Mouse (Mus musculus): Measurements from ENCODE around the gene Ppp1r26. TPM values are rescaled to one million over a fixed set of nuclear protein-coding genes. Genes with fewer than 3 reads are reported as not detected.

Gene Ppp1r26
- polyA plus RNA-seq, 1 experiment from 2014 or later, result 15.5 TPM

GRCm38 (mm10) chr2:28496671-28497070 is 50.1 kb downstream of the Ppp1r26 start, which contains the start of gene Gbgt1:
TSS of gene Gbgt1 (plus strand) at chr2:28496891.
- WGBS, result 83% methylated on average over 5 of the region's 5 CpGs
- no peaks in the 10 kb centered on the region for H3K4me1 ChIP-seq (ENCODE audit: control insufficient read depth, insufficient read depth, low read length)
- H3K36me3 ChIP-seq (ENCODE audit: control insufficient read depth, insufficient read depth, low read length), result no peaks in the 10 kb centered on the region
- no peak within 1 kb of the TSS for H3K4me2 ChIP-seq (ENCODE audit: low read length)
- H3K27ac ChIP-seq (replicated peaks; ENCODE audit: low read depth, low read length), result no peak within 1 kb of the TSS
- no peak for DNase-seq
- H3K9me3 ChIP-seq (ENCODE audit: control insufficient read depth, low read length), result no peaks in the 10 kb centered on the region
- no peak within 1 kb of the TSS for H3K9ac ChIP-seq (replicated peaks; ENCODE audit: low read length)
- no peaks in the 10 kb centered on the region for H3K27me3 ChIP-seq (ENCODE audit: control insufficient read depth, insufficient read depth, low read length)
- H3K4me3 ChIP-seq (replicated peaks; ENCODE audit: low read depth, low read length), result no peak within 1 kb of the TSS
- no peak for ATAC-seq (ENCODE audit: low FRiP score, low TSS enrichment)

GRCm38 (mm10) chr2:28497561-28497960 is 51.0 kb downstream of the Ppp1r26 start:
- H3K27me3 ChIP-seq (ENCODE audit: control insufficient read depth, insufficient read depth, low read length), result no peaks in the 10 kb centered on the region
- no peak for ATAC-seq (ENCODE audit: low FRiP score, low TSS enrichment)
- H3K4me1 ChIP-seq (ENCODE audit: control insufficient read depth, insufficient read depth, low read length), result no peaks in the 10 kb centered on the region
- H3K36me3 ChIP-seq (ENCODE audit: control insufficient read depth, insufficient read depth, low read length), result no peaks in the 10 kb centered on the region
- H3K9me3 ChIP-seq (ENCODE audit: control insufficient read depth, low read length), result no peaks in the 10 kb centered on the region
- no peak overlapping the region for H3K4me2 ChIP-seq (ENCODE audit: low read length)
- no peak for DNase-seq
- WGBS, result 83% methylated on average over 5 of the region's 5 CpGs
- H3K27ac ChIP-seq (replicated peaks; ENCODE audit: low read depth, low read length), result no peak overlapping the region
- no peak overlapping the region for H3K9ac ChIP-seq (replicated peaks; ENCODE audit: low read length)
- H3K4me3 ChIP-seq (replicated peaks; ENCODE audit: low read depth, low read length), result no peak overlapping the region

GRCm38 (mm10) chr2:28498431-28498830 is 51.8 kb downstream of the Ppp1r26 start:
- no peak overlapping the region for H3K9ac ChIP-seq (replicated peaks; ENCODE audit: low read length)
- H3K4me2 ChIP-seq (ENCODE audit: low read length), result no peak overlapping the region
- H3K36me3 ChIP-seq (ENCODE audit: control insufficient read depth, insufficient read depth, low read length), result no peaks in the 10 kb centered on the region
- no peaks in the 10 kb centered on the region for H3K27me3 ChIP-seq (ENCODE audit: control insufficient read depth, insufficient read depth, low read length)
- no peaks in the 10 kb centered on the region for H3K9me3 ChIP-seq (ENCODE audit: control insufficient read depth, low read length)
- no peak overlapping the region for H3K4me3 ChIP-seq (replicated peaks; ENCODE audit: low read depth, low read length)
- DNase-seq (no peak), ATAC-seq (ENCODE audit: low FRiP score, low TSS enrichment) (no peak)
- H3K27ac ChIP-seq (replicated peaks; ENCODE audit: low read depth, low read length), result no peak overlapping the region
- 88% methylated on average over 4 of the region's 4 CpGs for WGBS
- H3K4me1 ChIP-seq (ENCODE audit: control insufficient read depth, insufficient read depth, low read length), result no peaks in the 10 kb centered on the region

GRCm38 (mm10) chr2:28502987-28503386 is 56.4 kb downstream of the Ppp1r26 start:
- no peak overlapping the region for H3K9ac ChIP-seq (replicated peaks; ENCODE audit: low read length)
- H3K36me3 ChIP-seq (ENCODE audit: control insufficient read depth, insufficient read depth, low read length), result no peaks in the 10 kb centered on the region
- H3K4me3 ChIP-seq (replicated peaks; ENCODE audit: low read depth, low read length), result no peak overlapping the region
- no peaks in the 10 kb centered on the region for H3K4me1 ChIP-seq (ENCODE audit: control insufficient read depth, insufficient read depth, low read length)
- H3K27ac ChIP-seq (replicated peaks; ENCODE audit: low read depth, low read length), result no peak overlapping the region
- WGBS, result 89% methylated on average over 10 of the region's 10 CpGs
- DNase-seq (no peak), ATAC-seq (ENCODE audit: low FRiP score, low TSS enrichment) (no peak)
- no peak overlapping the region for H3K4me2 ChIP-seq (ENCODE audit: low read length)
- no peaks in the 10 kb centered on the region for H3K27me3 ChIP-seq (ENCODE audit: control insufficient read depth, insufficient read depth, low read length)
- no peaks in the 10 kb centered on the region for H3K9me3 ChIP-seq (ENCODE audit: control insufficient read depth, low read length)

- no peak overlapping the region for H3K9ac ChIP-seq (replicated peaks; ENCODE audit: low read length)
- ATAC-seq (ENCODE audit: low FRiP score, low TSS enrichment), result no peak
- H3K27me3 ChIP-seq (ENCODE audit: control insufficient read depth, insufficient read depth, low read length), result no peaks in the 10 kb centered on the region
- no peak for DNase-seq
- WGBS, result 92% methylated on average over 13 of the region's 13 CpGs
- H3K4me2 ChIP-seq (ENCODE audit: low read length), result no peak overlapping the region
- no peak overlapping the region for H3K27ac ChIP-seq (replicated peaks; ENCODE audit: low read depth, low read length)
- H3K36me3 ChIP-seq (ENCODE audit: control insufficient read depth, insufficient read depth, low read length), result no peaks in the 10 kb centered on the region
- H3K9me3 ChIP-seq (ENCODE audit: control insufficient read depth, low read length), result no peaks in the 10 kb centered on the region
- no peak overlapping the region for H3K4me3 ChIP-seq (replicated peaks; ENCODE audit: low read depth, low read length)
- no peaks in the 10 kb centered on the region for H3K4me1 ChIP-seq (ENCODE audit: control insufficient read depth, insufficient read depth, low read length)
Observed at GRCm38 (mm10) chr2:28504676-28505075, 58.1 kb downstream of the Ppp1r26 start.

Other genes starting within 250 kb of the Ppp1r26 start
- 1.4 and 2.6 TPM in 2 replicates for gene 1700007K13Rik, start 19.5 kb downstream of the Ppp1r26 start, polyA plus RNA-seq (2014; fragmentation: Nextera tagmentation; extraction: Ambion mirVana)
- gene Mrps2, start 21.3 kb downstream of the Ppp1r26 start, polyA plus RNA-seq (2014; fragmentation: Nextera tagmentation; extraction: Ambion mirVana), result 47.0 and 51.2 TPM in 2 replicates
- gene Gbgt1, start 50.1 kb downstream of the Ppp1r26 start, polyA plus RNA-seq (2014; fragmentation: Nextera tagmentation; extraction: Ambion mirVana), result 1.3 TPM in 1 of 2 replicates, not detected in the other
- 1.8 TPM in 1 of 2 replicates, not detected in the other for gene Gm10134, start 59.3 kb downstream of the Ppp1r26 start, polyA plus RNA-seq (2014; fragmentation: Nextera tagmentation; extraction: Ambion mirVana)
- 97.9 and 101 TPM in 2 replicates for gene Ralgds, start 66.3 kb downstream of the Ppp1r26 start, polyA plus RNA-seq (2014; fragmentation: Nextera tagmentation; extraction: Ambion mirVana)
- not detected in 2 replicates for gene Cel, start 116.6 kb downstream of the Ppp1r26 start, polyA plus RNA-seq (2014; fragmentation: Nextera tagmentation; extraction: Ambion mirVana)
- gene Gtf3c5, start 137.0 kb downstream of the Ppp1r26 start, polyA plus RNA-seq (2014; fragmentation: Nextera tagmentation; extraction: Ambion mirVana), result 30.5 and 31.0 TPM in 2 replicates
- gene Gfi1b, start 175.2 kb downstream of the Ppp1r26 start, polyA plus RNA-seq (2014; fragmentation: Nextera tagmentation; extraction: Ambion mirVana), result 0.12 TPM in 1 of 2 replicates, not detected in the other
- 23.0 and 32.9 TPM in 2 replicates for gene Tsc1, start 194.4 kb downstream of the Ppp1r26 start, polyA plus RNA-seq (2014; fragmentation: Nextera tagmentation; extraction: Ambion mirVana)